Mouse (Mus musculus): ENCODE measurements at regions not wholly inside any gene's neighbourhood (a gene's known extent, or its start where the extent isn't known, plus 50 kb on each side); places are given as distances from the start of the nearest gene placed in this dataset.

DNA sequence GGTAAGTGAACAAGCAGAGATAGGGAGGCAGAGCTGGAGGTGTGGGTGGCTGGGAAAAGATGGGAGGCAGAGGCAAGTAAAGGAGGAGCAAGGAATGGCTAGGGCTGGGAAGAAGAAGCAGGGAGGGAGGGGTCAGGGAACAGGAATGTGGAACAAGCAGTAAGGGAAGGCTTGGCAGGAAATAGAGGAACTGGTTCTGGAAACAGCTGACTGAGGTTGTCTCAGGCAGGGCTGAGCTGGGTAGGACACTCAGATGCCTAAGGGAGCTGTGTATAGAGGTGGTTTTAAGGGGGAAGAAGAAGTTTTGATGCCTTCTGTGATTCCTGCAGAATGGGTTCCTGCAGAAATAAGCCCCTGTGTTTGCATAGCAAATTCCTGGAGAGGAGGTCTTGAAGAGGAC, 92.7 kb downstream of the Nucb2 start:
- H3K4me1 ChIP-seq: no peaks in the 10 kb centered on the region
- no peak overlapping the region for H3K4me3 ChIP-seq
- ATAC-seq (ENCODE audit: insufficient number of reproducible peaks, insufficient read depth, low FRiP score, low TSS enrichment, low read depth): no peak
- no peaks in the 10 kb centered on the region for H3K36me3 ChIP-seq
- H3K27ac ChIP-seq: no peak overlapping the region
- H3K27me3 ChIP-seq: no peaks in the 10 kb centered on the region
- no peak overlapping the region for H3K4me2 ChIP-seq
- H3K9ac ChIP-seq: no peak overlapping the region
- H3K9me3 ChIP-seq: 0 out of 2 replicates have a peak, but pooled peaks cover 3% of the 10 kb centered on the region

DNA sequence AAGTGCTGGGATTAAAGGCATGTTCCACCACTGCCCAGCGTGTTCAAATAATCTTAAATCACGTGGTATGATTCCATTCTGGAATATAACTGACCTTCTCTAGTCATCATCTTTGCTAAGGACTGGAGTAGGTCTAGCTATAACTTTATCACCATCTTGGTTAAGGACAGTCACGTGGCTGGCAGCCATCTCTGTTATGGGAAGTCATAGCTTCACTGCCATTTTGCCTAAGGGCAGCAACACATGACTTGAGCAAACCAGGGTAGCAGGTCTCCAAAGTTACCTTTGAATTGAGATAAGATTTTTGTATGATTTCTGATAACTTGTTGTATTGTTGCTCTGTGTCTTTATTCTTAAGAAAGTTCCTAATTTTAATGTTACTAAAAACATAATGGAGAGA, 96.2 kb downstream of the Nucb2 start:
- ATAC-seq (ENCODE audit: insufficient number of reproducible peaks, insufficient read depth, low FRiP score, low TSS enrichment, low read depth): no peak
- no peaks in the 10 kb centered on the region for H3K27me3 ChIP-seq

GRCm38 (mm10) chr7:116603167-116603839, 99.1 kb downstream of the Nucb2 start:
- no peaks in the 10 kb centered on the region for H3K27me3 ChIP-seq
- H3K27ac ChIP-seq: no peak overlapping the region
- no peak overlapping the region for H3K4me3 ChIP-seq
- H3K9ac ChIP-seq: no peak overlapping the region
- H3K9me3 ChIP-seq: 0 out of 2 replicates have a peak, but pooled peaks cover 3% of the 10 kb centered on the region
- no peaks in the 10 kb centered on the region for H3K36me3 ChIP-seq
- 80% methylated on average over 6 of the region's 6 CpGs for WGBS
- ATAC-seq (ENCODE audit: insufficient number of reproducible peaks, insufficient read depth, low FRiP score, low TSS enrichment, low read depth): no peak
- H3K4me1 ChIP-seq: peaks cover 6% of the 10 kb centered on the region; the same call in 1 of the 2 replicates
- H3K4me2 ChIP-seq: no peak overlapping the region

More for the DNA sequence above, 96.2 kb downstream of the Nucb2 start:
- Histone ChIP-seq H3K36me3 (no peaks in the 10 kb centered on the region), H3K9ac (no peak overlapping the region), H3K4me2 (no peak overlapping the region), H3K4me1 (no peaks in the 10 kb centered on the region), H3K9me3 (0 out of 2 replicates have a peak, but pooled peaks cover 3% of the 10 kb centered on the region), H3K27ac (no peak overlapping the region), H3K4me3 (no peak overlapping the region)
- WGBS: 78% methylated on average over 3 of the region's 3 CpGs

DNA sequence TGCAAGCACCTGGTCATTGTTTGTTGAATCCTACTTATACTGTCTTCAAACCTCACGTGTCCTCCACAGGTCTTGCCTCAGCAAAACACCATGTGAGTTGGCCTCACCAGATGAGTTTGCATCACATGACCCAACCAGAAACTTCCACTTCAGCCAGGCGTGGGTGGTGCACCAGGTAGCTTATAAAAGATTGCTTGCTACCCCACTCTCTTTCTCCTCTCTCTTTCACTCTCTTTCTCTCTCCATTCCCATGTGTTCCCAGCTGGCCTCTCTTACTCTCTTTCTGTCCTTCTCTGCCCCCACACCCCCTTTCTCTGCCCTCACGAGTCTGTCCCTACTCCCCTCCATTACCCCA, 99.6 kb downstream of the Nucb2 start:
- Histone ChIP-seq H3K4me3 (no peak overlapping the region), H3K4me1 (peaks cover 6% of the 10 kb centered on the region; the same call in 1 of the 2 replicates), H3K36me3 (no peaks in the 10 kb centered on the region), H3K9me3 (0 out of 2 replicates have a peak, but pooled peaks cover 3% of the 10 kb centered on the region), H3K27me3 (no peaks in the 10 kb centered on the region), H3K27ac (no peak overlapping the region), H3K4me2 (no peak overlapping the region), H3K9ac (no peak overlapping the region)
- ATAC-seq (ENCODE audit: insufficient number of reproducible peaks, insufficient read depth, low FRiP score, low TSS enrichment, low read depth): no peak
- 80% methylated on average over 3 of the region's 3 CpGs for WGBS

DNA sequence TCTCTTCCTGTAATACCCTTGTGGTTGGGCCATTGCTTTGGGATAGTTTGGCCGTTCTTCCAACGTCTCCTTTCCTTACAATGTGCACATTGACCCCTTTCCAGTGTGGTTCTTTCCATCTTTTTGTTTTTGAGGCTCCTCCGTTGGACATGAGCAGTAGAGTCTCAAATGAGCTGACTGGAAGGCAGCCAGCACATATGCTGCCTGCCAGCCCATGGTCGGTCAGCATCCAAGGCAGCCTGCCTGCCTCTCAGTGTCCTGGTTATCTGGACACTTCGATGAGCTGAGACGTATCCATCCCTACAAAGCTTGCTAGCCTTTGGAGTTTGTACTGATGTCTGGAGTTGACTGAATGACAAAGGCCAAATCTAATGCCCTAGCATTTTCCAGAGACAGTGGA, 102.1 kb downstream of the Nucb2 start:
- H3K9me3 ChIP-seq: no peaks in the 10 kb centered on the region
- WGBS: 83% methylated on average over 6 of the region's 6 CpGs
- no peaks in the 10 kb centered on the region for H3K27me3 ChIP-seq
- no peak overlapping the region for H3K9ac ChIP-seq
- H3K4me3 ChIP-seq: no peak overlapping the region
- ATAC-seq (ENCODE audit: insufficient number of reproducible peaks, insufficient read depth, low FRiP score, low TSS enrichment, low read depth): no peak
- peaks cover 6% of the 10 kb centered on the region; the same call in 1 of the 2 replicates for H3K4me1 ChIP-seq
- no peak overlapping the region for H3K4me2 ChIP-seq
- no peak overlapping the region for H3K27ac ChIP-seq
- H3K36me3 ChIP-seq: no peaks in the 10 kb centered on the region

- Histone ChIP-seq H3K9me3 (no peaks in the 10 kb centered on the region), H3K27me3 (no peaks in the 10 kb centered on the region), H3K9ac (no peak overlapping the region), H3K4me3 (no peak overlapping the region), H3K36me3 (no peaks in the 10 kb centered on the region), H3K4me1 (peaks cover 6% of the 10 kb centered on the region; the same call in 1 of the 2 replicates), H3K4me2 (no peak overlapping the region), H3K27ac (no peak overlapping the region)
- ATAC-seq (ENCODE audit: insufficient number of reproducible peaks, insufficient read depth, low FRiP score, low TSS enrichment, low read depth): no peak
- WGBS: 64% methylated on average over 6 of the region's 6 CpGs
Measured at GRCm38 (mm10) chr7:116606751-116607483, 102.7 kb downstream of the Nucb2 start.

DNA sequence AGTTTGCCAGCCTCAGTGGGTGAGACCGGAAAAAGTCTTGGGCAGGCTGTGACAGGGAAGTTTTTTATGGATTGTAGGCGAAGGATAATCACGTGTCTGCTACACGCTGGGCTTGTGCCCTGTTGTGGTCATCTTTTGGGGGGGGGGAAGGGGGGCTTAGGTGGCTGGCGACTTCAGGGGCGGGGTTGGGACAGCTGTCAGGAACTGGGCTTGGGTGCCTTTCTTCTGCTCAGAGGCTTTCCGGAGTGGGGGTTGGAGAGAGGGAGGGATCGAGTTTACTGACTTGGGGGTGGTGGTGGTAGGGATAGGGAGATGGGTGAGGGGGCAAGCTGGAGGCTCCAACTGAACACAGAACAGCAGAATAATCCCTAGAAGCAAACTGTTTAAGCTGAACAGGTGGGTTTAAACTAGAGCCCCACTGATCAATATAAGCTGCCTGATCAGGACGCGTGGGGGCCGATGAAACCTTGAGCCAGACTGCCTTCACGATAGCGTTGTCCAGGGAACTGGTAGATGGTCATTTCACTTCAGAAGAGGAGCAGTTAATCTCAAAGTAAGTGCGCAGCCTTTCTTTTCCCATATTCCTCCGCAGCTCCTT, 103.6 kb downstream of the Nucb2 start:
- ATAC-seq (ENCODE audit: insufficient number of reproducible peaks, insufficient read depth, low FRiP score, low TSS enrichment, low read depth): no peak
- WGBS: 7% methylated on average over 15 of the region's 15 CpGs

GRCm38 (mm10) chr7:116608350-116609085, 104.3 kb downstream of the Nucb2 start:
- ATAC-seq (ENCODE audit: insufficient number of reproducible peaks, insufficient read depth, low FRiP score, low TSS enrichment, low read depth): no peak
- Histone ChIP-seq H3K27ac (no peak overlapping the region), H3K4me2 (peak overlapping the region; percentile 58), H3K9me3 (no peaks in the 10 kb centered on the region), H3K9ac (no peak overlapping the region), H3K36me3 (no peaks in the 10 kb centered on the region), H3K4me3 (peak overlapping the region; percentile 30), H3K27me3 (no peaks in the 10 kb centered on the region), H3K4me1 (peaks cover 6% of the 10 kb centered on the region; the same call in 1 of the 2 replicates)
- 26% methylated on average over 15 of the region's 15 CpGs for WGBS

More for the DNA sequence above, 103.6 kb downstream of the Nucb2 start:
- H3K27me3 ChIP-seq: no peaks in the 10 kb centered on the region
- no peaks in the 10 kb centered on the region for H3K9me3 ChIP-seq
- H3K4me1 ChIP-seq: peaks cover 6% of the 10 kb centered on the region; the same call in 1 of the 2 replicates
- H3K4me3 ChIP-seq: peak overlapping the region; percentile 30
- H3K9ac ChIP-seq: no peak overlapping the region
- H3K36me3 ChIP-seq: no peaks in the 10 kb centered on the region
- H3K27ac ChIP-seq: no peak overlapping the region
- peak overlapping the region; percentile 58 for H3K4me2 ChIP-seq

DNA sequence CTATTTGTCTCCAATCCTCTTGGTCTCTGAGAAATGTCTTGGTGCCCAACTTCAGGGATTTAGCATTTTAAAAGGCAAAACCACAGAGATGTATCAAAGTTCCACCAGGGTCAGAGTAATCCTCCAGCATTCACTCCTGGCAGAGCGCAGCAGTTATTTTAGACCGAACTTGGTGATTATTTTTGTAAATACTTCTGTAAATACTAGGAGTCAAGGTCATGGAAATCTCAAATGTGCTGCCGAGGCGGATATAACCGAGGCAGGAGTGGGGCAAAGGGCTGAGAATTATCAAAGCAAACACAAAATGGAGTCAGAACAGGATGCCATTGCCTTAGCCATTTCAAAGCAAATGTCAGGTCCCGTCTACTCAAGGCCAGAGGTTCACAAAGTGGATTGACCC, 105.2 kb downstream of the Nucb2 start:
- no peaks in the 10 kb centered on the region for H3K36me3 ChIP-seq
- WGBS: 77% methylated on average over 6 of the region's 6 CpGs
- H3K9ac ChIP-seq: no peak overlapping the region
- no peaks in the 10 kb centered on the region for H3K27me3 ChIP-seq
- H3K4me2 ChIP-seq: no peak overlapping the region
- peaks cover 6% of the 10 kb centered on the region; the same call in 1 of the 2 replicates for H3K4me1 ChIP-seq
- H3K9me3 ChIP-seq: no peaks in the 10 kb centered on the region
- no peak overlapping the region for H3K4me3 ChIP-seq
- H3K27ac ChIP-seq: no peak overlapping the region
- no peak for ATAC-seq (ENCODE audit: insufficient number of reproducible peaks, insufficient read depth, low FRiP score, low TSS enrichment, low read depth)

GRCm38 (mm10) chr7:116609906-116610305, 105.7 kb downstream of the Nucb2 start:
- H3K9me3 ChIP-seq: no peaks in the 10 kb centered on the region
- no peaks in the 10 kb centered on the region for H3K27me3 ChIP-seq
- H3K4me2 ChIP-seq: no peak overlapping the region
- WGBS: 83% methylated on average over 12 of the region's 12 CpGs
- no peaks in the 10 kb centered on the region for H3K36me3 ChIP-seq
- no peak overlapping the region for H3K27ac ChIP-seq
- H3K4me1 ChIP-seq: peaks cover 6% of the 10 kb centered on the region; the same call in 1 of the 2 replicates
- no peak for ATAC-seq (ENCODE audit: insufficient number of reproducible peaks, insufficient read depth, low FRiP score, low TSS enrichment, low read depth)
- no peak overlapping the region for H3K4me3 ChIP-seq
- no peak overlapping the region for H3K9ac ChIP-seq

- WGBS: 51% methylated on average over 3 of the region's 3 CpGs
- ATAC-seq (ENCODE audit: insufficient number of reproducible peaks, insufficient read depth, low FRiP score, low TSS enrichment, low read depth): no peak
Measured at GRCm38 (mm10) chr7:116615984-116616383, 111.8 kb downstream of the Nucb2 start.

More at GRCm38 (mm10) chr7:116615984-116616383, 111.8 kb downstream of the Nucb2 start:
- Histone ChIP-seq H3K27ac (no peak overlapping the region), H3K4me3 (no peak overlapping the region), H3K9ac (no peak overlapping the region), H3K36me3 (no peaks in the 10 kb centered on the region), H3K4me1 (0 out of 2 replicates have a peak, but pooled peaks cover 2% of the 10 kb centered on the region), H3K27me3 (no peaks in the 10 kb centered on the region), H3K9me3 (no peaks in the 10 kb centered on the region), H3K4me2 (no peak overlapping the region)
